Mouse (Mus musculus): ENCODE measurements at regions not wholly inside any gene's neighbourhood (a gene's known extent, or its start where the extent isn't known, plus 50 kb on each side); places are given as distances from the start of the nearest gene placed in this dataset.
"Not testable (repeated sequence)": the region's sequence is repeated elsewhere in the genome, so short reads cannot be mapped to it uniquely, and the experiment has no call there.

DNA sequence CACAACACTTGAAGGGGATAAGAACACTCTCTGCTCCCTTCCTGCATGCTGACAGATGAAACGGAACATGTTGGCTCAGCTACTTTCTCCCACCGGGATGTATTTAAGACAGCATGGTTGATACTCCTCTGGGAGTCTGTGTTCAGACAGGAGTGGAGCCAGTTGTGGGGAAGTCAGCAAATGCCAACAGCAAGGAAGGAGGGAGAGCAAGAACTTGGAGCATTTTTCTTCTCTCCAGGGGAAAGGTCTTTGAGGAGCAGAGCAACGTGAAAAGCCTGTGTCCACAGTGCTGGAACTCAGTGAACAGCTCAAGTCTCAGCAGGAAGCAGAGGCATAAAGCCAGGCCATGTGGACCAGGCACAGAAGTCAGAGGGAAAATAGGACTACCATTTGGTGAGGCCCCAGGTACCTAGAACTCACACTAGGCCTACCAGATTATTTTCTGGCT, 188.8 kb upstream of the Dmac1 start:
- 0 out of 2 replicates have a peak, but pooled peaks have one; percentile 33 for ATAC-seq (ENCODE audit: low read depth)
- Histone ChIP-seq H3K9ac (ENCODE audit: low read depth, low read length) (no peak overlapping the region), H3K4me1 (ENCODE audit: control insufficient read depth, insufficient read depth, low read length) (peaks cover 7% of the 10 kb centered on the region; the same call in 1 of the 2 replicates), H3K27me3 (replicated peaks; ENCODE audit: control insufficient read depth, insufficient read depth, low read length) (no peaks in the 10 kb centered on the region), H3K27ac (replicated peaks; ENCODE audit: low read depth, low read length) (no peak overlapping the region), H3K4me3 (ENCODE audit: low read depth, low read length) (no peak overlapping the region), H3K36me3 (ENCODE audit: control insufficient read depth, insufficient read depth, low read length) (no peaks in the 10 kb centered on the region), H3K9me3 (ENCODE audit: control insufficient read depth, low read length) (no peaks in the 10 kb centered on the region), H3K4me2 (ENCODE audit: low read depth, low read length) (no peak overlapping the region)
- WGBS: 28% methylated on average over 3 of the region's 3 CpGs
- DNase-seq (ENCODE audit: low spot score): peak; percentile 71

DNA sequence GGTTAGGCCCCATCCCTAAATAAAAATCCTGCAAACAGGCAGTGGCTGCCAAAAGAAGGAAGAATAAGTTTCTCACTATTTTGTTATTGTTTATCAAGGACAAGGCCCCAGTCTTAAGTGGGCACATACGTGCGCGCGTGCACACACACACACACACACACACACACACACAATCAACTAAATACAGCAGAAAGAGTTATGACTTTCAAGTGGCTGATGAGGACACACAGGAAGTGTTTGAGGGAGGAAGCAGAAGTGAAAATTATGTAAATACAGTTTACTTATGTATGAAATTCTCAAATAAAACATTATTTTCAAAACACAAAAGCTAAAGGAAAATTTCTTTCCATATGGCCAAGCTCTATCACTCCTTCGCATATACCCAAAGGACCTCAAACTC, 185.5 kb upstream of the Dmac1 start:
- Histone ChIP-seq H3K27ac (replicated peaks; ENCODE audit: low read depth, low read length) (no peak overlapping the region), H3K4me2 (ENCODE audit: low read depth, low read length) (no peak overlapping the region), H3K9me3 (ENCODE audit: control insufficient read depth, low read length) (no peaks in the 10 kb centered on the region), H3K9ac (ENCODE audit: low read depth, low read length) (no peak overlapping the region), H3K36me3 (ENCODE audit: control insufficient read depth, insufficient read depth, low read length) (no peaks in the 10 kb centered on the region), H3K27me3 (replicated peaks; ENCODE audit: control insufficient read depth, insufficient read depth, low read length) (no peaks in the 10 kb centered on the region), H3K4me3 (ENCODE audit: low read depth, low read length) (no peak overlapping the region), H3K4me1 (ENCODE audit: control insufficient read depth, insufficient read depth, low read length) (peaks cover 7% of the 10 kb centered on the region; the same call in 1 of the 2 replicates)
- ATAC-seq (ENCODE audit: low read depth) (no peak), DNase-seq (ENCODE audit: low spot score) (no peak)
- WGBS: 94% methylated on average over 5 of the region's 5 CpGs

DNA sequence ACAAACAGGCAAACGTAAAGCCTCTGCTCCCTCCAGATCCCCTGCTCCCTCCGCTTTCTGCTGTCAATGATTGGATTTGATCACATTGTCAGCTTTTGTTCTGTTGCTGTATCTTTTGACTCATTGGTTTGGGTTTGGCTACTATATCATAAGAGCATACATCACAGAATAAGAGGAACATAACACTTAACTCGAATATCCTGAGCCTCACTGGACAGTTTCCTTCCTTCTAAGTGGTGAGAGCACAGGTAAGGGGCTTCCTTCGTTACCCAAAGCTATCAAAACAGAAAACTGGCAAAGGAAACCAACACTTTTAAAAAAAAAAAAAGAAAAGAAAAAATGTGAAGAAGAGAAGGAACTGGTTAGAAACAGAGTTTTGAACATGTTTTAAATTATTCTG, 171.4 kb upstream of the Dmac1 start:
- Histone ChIP-seq H3K27me3 (replicated peaks; ENCODE audit: control insufficient read depth, insufficient read depth, low read length) (no peaks in the 10 kb centered on the region), H3K27ac (replicated peaks; ENCODE audit: low read depth, low read length) (no peak overlapping the region), H3K9me3 (ENCODE audit: control insufficient read depth, low read length) (no peaks in the 10 kb centered on the region), H3K4me2 (ENCODE audit: low read depth, low read length) (no peak overlapping the region), H3K4me3 (ENCODE audit: low read depth, low read length) (no peak overlapping the region), H3K36me3 (ENCODE audit: control insufficient read depth, insufficient read depth, low read length) (no peaks in the 10 kb centered on the region), H3K4me1 (ENCODE audit: control insufficient read depth, insufficient read depth, low read length) (no peaks in the 10 kb centered on the region), H3K9ac (ENCODE audit: low read depth, low read length) (no peak overlapping the region)
- DNase-seq (ENCODE audit: low spot score): no peak
- 80% methylated on average over 4 of the region's 4 CpGs for WGBS
- no peak for ATAC-seq (ENCODE audit: low read depth)

DNA sequence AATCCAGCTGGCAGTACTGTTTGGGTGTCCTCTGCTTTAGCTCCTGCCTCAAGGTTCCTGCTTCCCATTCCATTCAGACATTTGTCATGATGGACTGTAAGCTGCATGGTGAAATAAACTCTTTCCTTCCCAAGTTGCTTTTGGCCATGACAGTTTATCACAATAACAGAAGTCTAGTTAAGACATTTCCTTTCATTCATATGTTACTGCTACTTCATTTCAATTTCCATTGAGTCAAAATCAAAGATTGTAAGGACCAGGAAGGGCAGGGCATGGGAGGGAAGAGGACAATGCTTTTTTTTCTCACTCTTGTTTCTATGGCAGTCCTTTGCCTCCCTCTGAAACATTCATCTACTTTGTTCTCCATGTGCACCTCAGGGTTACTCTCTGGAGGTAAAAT, 145.2 kb upstream of the Dmac1 start:
- ATAC-seq (ENCODE audit: low read depth) (no peak), DNase-seq (ENCODE audit: low spot score) (no peak)
- H3K27ac ChIP-seq (replicated peaks; ENCODE audit: low read depth, low read length): no peak overlapping the region
- H3K9me3 ChIP-seq (ENCODE audit: control insufficient read depth, low read length): no peaks in the 10 kb centered on the region
- H3K4me1 ChIP-seq (ENCODE audit: control insufficient read depth, insufficient read depth, low read length): no peaks in the 10 kb centered on the region
- H3K36me3 ChIP-seq (ENCODE audit: control insufficient read depth, insufficient read depth, low read length): no peaks in the 10 kb centered on the region
- no peak overlapping the region for H3K9ac ChIP-seq (ENCODE audit: low read depth, low read length)
- no peak overlapping the region for H3K4me2 ChIP-seq (ENCODE audit: low read depth, low read length)
- no peak overlapping the region for H3K4me3 ChIP-seq (ENCODE audit: low read depth, low read length)
- no peaks in the 10 kb centered on the region for H3K27me3 ChIP-seq (replicated peaks; ENCODE audit: control insufficient read depth, insufficient read depth, low read length)

DNA sequence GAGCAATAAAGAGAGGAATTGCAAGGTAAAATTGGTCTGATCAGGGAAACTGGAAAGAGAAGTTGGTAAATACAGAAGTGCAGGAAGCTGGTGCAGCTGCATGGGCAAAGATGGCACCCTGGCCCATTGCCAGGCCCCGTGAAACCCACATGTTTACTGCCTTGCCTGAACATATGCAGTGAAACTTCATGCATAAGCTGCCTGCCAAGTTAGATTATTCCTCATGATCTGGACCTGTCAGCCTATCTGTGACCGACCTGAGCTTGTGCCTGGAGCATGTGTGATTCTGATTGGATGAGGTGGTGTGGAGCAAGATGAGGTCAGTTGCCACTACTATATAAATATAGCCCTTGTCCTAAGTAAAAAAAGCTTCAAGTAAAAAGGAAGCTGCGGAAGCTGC, 122.6 kb upstream of the Dmac1 start:
- H3K36me3 ChIP-seq (ENCODE audit: control insufficient read depth, insufficient read depth, low read length); DNase-seq (ENCODE audit: low spot score); H3K27ac ChIP-seq (replicated peaks; ENCODE audit: low read depth, low read length); H3K4me2 ChIP-seq (ENCODE audit: low read depth, low read length); H3K27me3 ChIP-seq (replicated peaks; ENCODE audit: control insufficient read depth, insufficient read depth, low read length); H3K9ac ChIP-seq (ENCODE audit: low read depth, low read length); ATAC-seq (ENCODE audit: low read depth); H3K4me3 ChIP-seq (ENCODE audit: low read depth, low read length); H3K4me1 ChIP-seq (ENCODE audit: control insufficient read depth, insufficient read depth, low read length): not testable (repeated sequence)
- WGBS: 84% methylated on average over 3 of the region's 3 CpGs
- peaks cover 15% of the 10 kb centered on the region for H3K9me3 ChIP-seq (ENCODE audit: control insufficient read depth, low read length)

DNA sequence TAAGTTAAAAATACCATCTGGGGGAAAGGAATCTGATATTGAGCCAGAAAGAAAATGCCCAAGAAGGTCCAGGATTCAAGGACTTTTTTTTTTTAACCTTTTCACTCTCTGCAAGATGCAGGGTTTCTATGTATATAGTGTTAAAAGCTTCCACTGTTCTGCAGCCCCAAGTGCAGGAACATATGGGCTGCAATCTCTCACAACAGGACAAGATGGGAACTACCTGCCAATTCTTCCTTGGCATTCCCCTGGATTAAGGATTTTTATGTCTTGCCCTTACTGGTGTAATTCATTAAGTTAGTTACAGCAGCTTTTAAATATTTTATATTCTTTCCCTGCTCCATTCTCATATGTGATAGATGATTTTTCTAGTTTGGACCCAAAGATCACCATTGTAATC, 116.9 kb upstream of the Dmac1 start:
- Histone ChIP-seq H3K27ac (replicated peaks; ENCODE audit: low read depth, low read length) (no peak overlapping the region), H3K36me3 (ENCODE audit: control insufficient read depth, insufficient read depth, low read length) (no peaks in the 10 kb centered on the region), H3K4me2 (ENCODE audit: low read depth, low read length) (no peak overlapping the region), H3K27me3 (replicated peaks; ENCODE audit: control insufficient read depth, insufficient read depth, low read length) (no peaks in the 10 kb centered on the region), H3K9me3 (ENCODE audit: control insufficient read depth, low read length) (no peaks in the 10 kb centered on the region), H3K4me3 (ENCODE audit: low read depth, low read length) (no peak overlapping the region), H3K4me1 (ENCODE audit: control insufficient read depth, insufficient read depth, low read length) (no peaks in the 10 kb centered on the region), H3K9ac (ENCODE audit: low read depth, low read length) (no peak overlapping the region)
- no peak for DNase-seq (ENCODE audit: low spot score)
- ATAC-seq (ENCODE audit: low read depth): no peak

DNA sequence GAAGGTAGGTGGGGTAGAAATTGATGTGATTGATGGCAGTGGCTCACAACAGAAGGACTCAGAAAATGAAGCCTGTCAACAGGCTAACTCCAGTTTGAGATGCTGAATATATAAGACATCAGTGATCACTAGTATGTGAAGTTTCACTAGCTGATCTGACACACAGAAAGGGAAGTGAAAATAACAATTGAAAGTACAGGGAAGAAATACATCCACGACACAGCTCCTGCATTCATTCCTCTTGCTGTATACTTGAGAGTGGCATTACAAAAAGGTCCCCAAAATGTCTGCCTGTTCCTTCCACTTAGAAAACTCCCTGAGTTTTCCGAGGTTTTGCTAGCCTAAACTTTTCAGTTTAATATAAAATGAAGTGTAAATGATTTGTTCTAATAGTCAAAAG, 116.2 kb upstream of the Dmac1 start:
- no peaks in the 10 kb centered on the region for H3K36me3 ChIP-seq (ENCODE audit: control insufficient read depth, insufficient read depth, low read length)
- WGBS: 72% methylated on average over 2 of the region's 2 CpGs
- no peaks in the 10 kb centered on the region for H3K27me3 ChIP-seq (replicated peaks; ENCODE audit: control insufficient read depth, insufficient read depth, low read length)
- H3K4me1 ChIP-seq (ENCODE audit: control insufficient read depth, insufficient read depth, low read length): no peaks in the 10 kb centered on the region
- no peak overlapping the region for H3K27ac ChIP-seq (replicated peaks; ENCODE audit: low read depth, low read length)
- no peak for DNase-seq (ENCODE audit: low spot score)
- no peak for ATAC-seq (ENCODE audit: low read depth)
- H3K4me2 ChIP-seq (ENCODE audit: low read depth, low read length): no peak overlapping the region
- no peaks in the 10 kb centered on the region for H3K9me3 ChIP-seq (ENCODE audit: control insufficient read depth, low read length)
- no peak overlapping the region for H3K9ac ChIP-seq (ENCODE audit: low read depth, low read length)
- H3K4me3 ChIP-seq (ENCODE audit: low read depth, low read length): no peak overlapping the region

DNA sequence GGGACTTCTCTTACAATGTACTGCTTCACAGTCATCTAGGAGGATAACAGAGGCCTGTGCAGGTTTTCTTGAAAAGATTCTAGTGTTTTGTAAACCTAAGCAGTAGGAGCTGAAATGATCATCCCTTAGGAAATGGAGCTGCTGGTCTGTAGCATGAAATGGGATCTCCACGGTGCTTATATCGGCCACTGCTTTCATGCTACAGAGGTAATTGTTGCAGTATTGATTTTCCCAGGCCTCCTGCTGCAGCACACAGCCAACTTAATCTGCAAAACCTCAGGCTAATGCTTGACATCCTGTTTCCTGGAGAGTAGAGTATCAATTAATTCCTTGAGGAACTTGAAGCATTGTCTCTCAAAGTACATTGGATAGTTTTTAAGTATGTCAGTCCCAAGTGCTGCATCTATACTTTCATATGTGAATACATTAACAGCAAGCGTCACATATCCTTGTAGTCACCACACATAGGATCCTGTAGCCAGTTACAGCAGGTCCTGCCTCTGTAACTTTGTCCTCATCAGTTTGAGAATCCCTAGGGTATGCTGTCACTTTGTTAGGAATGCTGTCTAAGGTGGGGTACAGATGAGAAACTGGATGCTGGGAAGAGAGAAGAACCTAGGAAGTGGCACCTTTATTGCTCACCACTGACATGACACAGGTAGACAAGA, 108.3 kb upstream of the Dmac1 start:
- Histone ChIP-seq H3K4me3 (ENCODE audit: low read depth, low read length) (no peak overlapping the region), H3K4me2 (ENCODE audit: low read depth, low read length) (no peak overlapping the region), H3K9ac (ENCODE audit: low read depth, low read length) (no peak overlapping the region), H3K9me3 (ENCODE audit: control insufficient read depth, low read length) (no peaks in the 10 kb centered on the region), H3K36me3 (ENCODE audit: control insufficient read depth, insufficient read depth, low read length) (no peaks in the 10 kb centered on the region), H3K27ac (replicated peaks; ENCODE audit: low read depth, low read length) (no peak overlapping the region), H3K4me1 (ENCODE audit: control insufficient read depth, insufficient read depth, low read length) (0 out of 2 replicates have a peak, but pooled peaks cover 7% of the 10 kb centered on the region), H3K27me3 (replicated peaks; ENCODE audit: control insufficient read depth, insufficient read depth, low read length) (no peaks in the 10 kb centered on the region)
- ATAC-seq (ENCODE audit: low read depth) (peak; percentile 70; the same call in 1 of the 2 replicates), DNase-seq (ENCODE audit: low spot score) (peak; percentile 65)
- WGBS: 22% methylated on average over 3 of the region's 3 CpGs

DNA sequence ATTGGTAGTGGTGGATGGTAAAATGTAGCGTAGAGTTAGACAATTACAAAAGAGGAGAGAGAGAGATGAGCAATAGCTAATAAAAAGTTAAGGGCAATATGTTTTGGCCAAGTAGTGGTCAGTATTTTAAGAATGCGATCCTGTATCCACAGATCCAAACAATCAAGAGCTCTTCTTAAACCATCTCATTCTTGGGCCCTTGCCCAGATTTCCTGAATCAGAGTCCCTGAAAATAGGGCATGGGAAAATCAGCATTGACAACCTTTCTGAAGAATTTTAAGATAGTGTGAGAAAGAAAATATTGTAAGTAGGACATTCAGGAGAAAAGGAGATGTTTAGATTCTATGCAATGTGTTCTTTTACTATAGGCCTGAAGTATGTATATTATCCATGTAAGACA, 81.4 kb upstream of the Dmac1 start:
- 89% methylated on average over 2 of the region's 2 CpGs for WGBS
- Histone ChIP-seq H3K4me2 (ENCODE audit: low read depth, low read length) (no peak overlapping the region), H3K36me3 (ENCODE audit: control insufficient read depth, insufficient read depth, low read length) (no peaks in the 10 kb centered on the region), H3K27me3 (replicated peaks; ENCODE audit: control insufficient read depth, insufficient read depth, low read length) (no peaks in the 10 kb centered on the region), H3K4me3 (ENCODE audit: low read depth, low read length) (no peak overlapping the region), H3K9me3 (ENCODE audit: control insufficient read depth, low read length) (no peaks in the 10 kb centered on the region), H3K27ac (replicated peaks; ENCODE audit: low read depth, low read length) (no peak overlapping the region), H3K9ac (ENCODE audit: low read depth, low read length) (no peak overlapping the region), H3K4me1 (ENCODE audit: control insufficient read depth, insufficient read depth, low read length) (no peaks in the 10 kb centered on the region)
- ATAC-seq (ENCODE audit: low read depth) (no peak), DNase-seq (ENCODE audit: low spot score) (peak; percentile 44)
